ENCODE assay signal across 16 mouse cellular contexts in genomic region chr1:89596223-89596622, GRCm38 (mm10).
"Had no signal": no experiment of that assay in that cellular context is flagged by ENCODE, and none has a peak within 500 bp of the region (broad histone marks: within the 10 kb centered on the region; RNA-seq: fewer than 3 reads in every experiment).

No protein-coding gene starts in this region.

- H3K27me3 ChIP-seq: lung, embryonic 15.5 days; midbrain, embryonic 13.5 days; midbrain, embryonic 15.5 days; neural tube, embryonic 12.5 days; stomach, embryonic 15.5 days had no signal

- DNase-seq: lung, adult 18-20 months; lung, postnatal 14 days; lung, postnatal 4 days; right cerebral cortex, postnatal 14 days; thymus, adult 2 months; thymus, postnatal 25 days; thymus, postnatal 4 days had no signal

- H3K4me1 ChIP-seq: stomach, embryonic 15.5 days had no signal

- H3K27ac ChIP-seq: liver, embryonic 14.5 days; lung, embryonic 15.5 days; midbrain, embryonic 13.5 days; midbrain, embryonic 15.5 days; neural tube, embryonic 12.5 days; stomach, embryonic 15.5 days; stomach, postnatal 0 days had no signal

- H3K36me3 ChIP-seq: lung, embryonic 15.5 days; stomach, embryonic 15.5 days had no signal

- H3K4me3 ChIP-seq: lung, embryonic 15.5 days; megakaryocyte, embryonic 14.5 days; midbrain, embryonic 13.5 days; midbrain, embryonic 15.5 days; neural tube, embryonic 12.5 days; stomach, embryonic 15.5 days had no signal

- ATAC-seq: midbrain, embryonic 13.5 days; midbrain, embryonic 15.5 days had no signal

- H3K4me2 ChIP-seq: lung, embryonic 15.5 days; midbrain, embryonic 11.5 days; midbrain, embryonic 13.5 days; midbrain, embryonic 15.5 days; neural tube, embryonic 12.5 days; stomach, embryonic 15.5 days had no signal

- H3K9me3 ChIP-seq: lung, embryonic 15.5 days; midbrain, embryonic 13.5 days; stomach, embryonic 15.5 days had no signal

- H3K9ac ChIP-seq: liver, embryonic 14.5 days; lung, embryonic 15.5 days; midbrain, embryonic 13.5 days; midbrain, embryonic 15.5 days; neural tube, embryonic 12.5 days; stomach, embryonic 15.5 days had no signal
